Mouse (Mus musculus) lung, postnatal 0 days (tissue): ENCODE measurements around the gene Wap. TPM values are rescaled to one million over a fixed set of nuclear protein-coding genes. Genes with fewer than 3 reads are reported as not detected.

ENCODE experiments used
- ATAC-seq: fragments of 200-750 bp; cut with Nextera tagmentation; 2 replicates; pipeline ENCODE4 v1.8.0; 2017; ENCODE audit warnings: moderate library complexity
- DNase-seq: peaks from one replicate; pipeline ENCODE4 v3.0.0-alpha.2; 2016; ENCODE audit warnings: low spot score
- H3K27ac ChIP-seq: fragments of 300-500 bp; sonication (generic); 2 replicates; pipeline ENCODE4 v1.5.1; 2014; ENCODE audit warnings: antibody characterized with exemption, mild to moderate bottlenecking, low read length, mixed read lengths
- H3K27me3 ChIP-seq: fragments of 300-500 bp; sonication (generic); replicated peaks from 2 replicates; pipeline ENCODE4 v1.6.1; 2014; ENCODE audit warnings: low read length, mixed read lengths; ENCODE audit not compliant: insufficient read depth
- H3K36me3 ChIP-seq: fragments of 300-500 bp; sonication (generic); 2 replicates; pipeline ENCODE4 v1.6.1; 2014; ENCODE audit warnings: low read length, mixed read lengths; ENCODE audit not compliant: insufficient read depth
- H3K4me1 ChIP-seq: fragments of 300-500 bp; sonication (generic); 2 replicates; pipeline ENCODE4 v1.6.1; 2014; ENCODE audit warnings: antibody characterized with exemption, low read depth, low read length, mixed read lengths; ENCODE audit not compliant: insufficient read depth
- H3K4me2 ChIP-seq: fragments of 300-500 bp; sonication (generic); replicated peaks from 2 replicates; pipeline ENCODE4 v1.6.1; 2014; ENCODE audit warnings: low read depth, mild to moderate bottlenecking, low read length, moderate library complexity, mixed read lengths
- H3K4me3 ChIP-seq: fragments of 300-500 bp; sonication (generic); 2 replicates; pipeline ENCODE4 v1.5.1; 2014; ENCODE audit warnings: low read depth, low read length
- H3K9ac ChIP-seq: fragments of 300-500 bp; sonication (generic); replicated peaks from 2 replicates; pipeline ENCODE4 v1.6.1; 2014; ENCODE audit warnings: low read depth, mild to moderate bottlenecking
- H3K9me3 ChIP-seq: fragments of 300-500 bp; sonication (generic); 2 replicates; pipeline ENCODE4 v1.6.1; 2016; ENCODE audit warnings: low read length, mixed read lengths
- CTCF ChIP-seq: IDR thresholded peaks from 2 replicates; pipeline ENCODE4 v1.5.1; 2016; ENCODE audit warnings: antibody characterized with exemption, mild to moderate bottlenecking
- EP300 ChIP-seq: IDR thresholded peaks from 2 replicates; pipeline ENCODE4 v1.6.1; 2016; ENCODE audit warnings: antibody characterized with exemption, mild to moderate bottlenecking, control low read depth
- WGBS: fragments of 180-500 bp; shearing (Covaris S2); extraction: QIAGEN DNeasy Blood & Tissue Kit; methylation state at CpG from one replicate; pipeline ENCODE4 v1.1.7; 2014; 5-methylcytosine and 5-hydroxymethylcytosine counted together
- polyA plus RNA-seq: library from polyadenylated mRNA; unstranded; fragments of >200 nt; fragmentation: Nextera tagmentation; extraction: Ambion mirVana; gene quantifications from 2 replicates; pipeline ENCODE4 v1.2.1, GENCODE M21; 2015

The Wap gene
- polyA plus RNA-seq, 1 experiment from 2014 or later: not detected

DNA sequence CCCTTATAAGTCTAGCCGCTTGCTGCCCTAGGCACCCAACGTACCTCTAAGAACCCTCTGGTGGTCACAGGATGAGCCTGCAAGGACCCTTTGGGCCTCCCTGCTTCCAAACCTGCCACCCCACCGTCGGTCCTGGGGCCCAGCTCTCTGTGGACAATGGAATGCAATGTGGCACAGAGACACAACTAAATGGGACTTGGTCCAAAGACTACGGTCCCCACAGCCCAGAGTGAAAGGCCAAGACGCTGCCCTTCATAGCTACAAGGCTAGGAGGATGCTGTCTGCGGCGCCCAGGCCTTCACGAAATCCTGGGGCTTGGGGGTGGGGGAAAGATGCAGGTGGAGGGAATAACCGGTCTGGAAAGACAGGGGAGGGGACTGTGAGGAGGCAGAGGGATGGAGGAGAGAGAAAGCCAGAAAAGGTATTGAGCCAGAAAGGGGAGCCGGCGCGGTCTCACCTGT is 33.4 kb downstream of the Wap start:
- no peak for TF ChIP-seq EP300
- peak; percentile 43 for TF ChIP-seq CTCF
- Histone ChIP-seq H3K36me3 (no peaks in the 10 kb centered on the region), H3K4me2 (peak overlapping the region; percentile 59), H3K27ac (no peak overlapping the region), H3K27me3 (peaks cover 4% of the 10 kb centered on the region; the same call in 1 of the 2 replicates), H3K9ac (no peak overlapping the region), H3K4me1 (peaks cover 11% of the 10 kb centered on the region; the same call in 1 of the 2 replicates), H3K9me3 (no peaks in the 10 kb centered on the region), H3K4me3 (peak overlapping the region; percentile 19)
- WGBS: 10% methylated on average over 13 of the region's 13 CpGs
- ATAC-seq (no peak; the same call in 1 of the 2 replicates), DNase-seq (no peak)

DNA sequence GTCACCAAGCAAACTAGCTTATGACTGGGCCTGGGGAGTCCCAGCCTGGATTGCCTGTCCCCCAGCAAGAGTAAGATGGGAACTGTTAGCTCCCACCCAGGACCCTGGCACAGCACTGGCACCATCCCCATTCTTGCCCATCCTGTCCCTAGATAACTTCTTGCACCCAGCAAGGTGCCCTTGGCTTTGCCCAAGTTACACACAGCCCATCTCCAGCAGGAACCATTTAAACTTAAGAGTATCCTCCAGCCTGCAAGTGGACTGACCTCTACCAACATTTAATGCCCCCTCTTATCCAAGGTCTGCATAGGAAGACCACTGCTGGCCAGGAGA is 33.9 kb downstream of the Wap start:
- no peak overlapping the region for H3K9ac ChIP-seq
- H3K27me3 ChIP-seq: peaks cover 4% of the 10 kb centered on the region; the same call in 1 of the 2 replicates
- no peak overlapping the region for H3K27ac ChIP-seq
- peaks cover 11% of the 10 kb centered on the region; the same call in 1 of the 2 replicates for H3K4me1 ChIP-seq
- TF ChIP-seq CTCF: no peak
- TF ChIP-seq EP300: no peak
- ATAC-seq (no peak), DNase-seq (no peak)
- no peak overlapping the region for H3K4me2 ChIP-seq
- no peaks in the 10 kb centered on the region for H3K9me3 ChIP-seq
- no peaks in the 10 kb centered on the region for H3K36me3 ChIP-seq
- H3K4me3 ChIP-seq: no peak overlapping the region

GRCm38 (mm10) chr11:6603887-6604603 is 34.4 kb downstream of the Wap start:
- Histone ChIP-seq H3K9me3 (no peaks in the 10 kb centered on the region), H3K4me3 (no peak overlapping the region), H3K4me2 (peak overlapping the region; percentile 42; the same call in 1 of the 2 replicates), H3K36me3 (no peaks in the 10 kb centered on the region), H3K27me3 (peaks cover 4% of the 10 kb centered on the region; the same call in 1 of the 2 replicates), H3K9ac (no peak overlapping the region), H3K4me1 (peaks cover 11% of the 10 kb centered on the region; the same call in 1 of the 2 replicates), H3K27ac (no peak overlapping the region)
- DNase-seq (peak; percentile 83), ATAC-seq (peak; percentile 78)
- 16% methylated on average over 12 of the region's 12 CpGs for WGBS
- TF ChIP-seq EP300 (0 out of 2 replicates have a peak, but pooled peaks have one; percentile 21), CTCF (no peak)

DNA sequence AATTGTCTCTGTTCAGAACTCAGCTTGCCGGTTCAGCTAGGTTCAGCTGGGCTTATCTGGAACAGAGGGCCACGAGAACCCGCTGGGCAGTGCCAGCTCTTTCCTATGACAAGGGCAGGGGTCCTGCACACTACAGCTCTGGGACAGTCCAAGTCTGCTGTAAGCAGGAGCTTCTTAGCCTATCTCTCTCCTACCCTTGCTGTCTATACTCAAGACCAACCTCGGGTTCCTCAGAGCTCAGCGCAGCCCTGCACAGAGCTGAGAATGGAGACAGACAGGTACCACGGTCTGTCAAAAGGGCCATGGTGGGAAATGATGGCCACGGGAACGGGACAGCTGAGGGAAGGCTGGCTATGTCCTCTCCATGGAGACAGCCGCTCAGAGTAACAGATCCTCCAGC is 35.2 kb downstream of the Wap start:
- no peak overlapping the region for H3K9ac ChIP-seq
- no peak for DNase-seq
- no peak overlapping the region for H3K27ac ChIP-seq
- no peak for ATAC-seq
- WGBS: 68% methylated on average over 9 of the region's 9 CpGs
- TF ChIP-seq CTCF (no peak), EP300 (no peak)
- H3K4me3 ChIP-seq: no peak overlapping the region
- no peaks in the 10 kb centered on the region for H3K9me3 ChIP-seq
- no peaks in the 10 kb centered on the region for H3K36me3 ChIP-seq
- peaks cover 11% of the 10 kb centered on the region; the same call in 1 of the 2 replicates for H3K4me1 ChIP-seq
- H3K4me2 ChIP-seq: no peak overlapping the region
- peaks cover 4% of the 10 kb centered on the region; the same call in 1 of the 2 replicates for H3K27me3 ChIP-seq

- no peak for DNase-seq
- Histone ChIP-seq H3K4me3 (no peak overlapping the region), H3K9me3 (no peaks in the 10 kb centered on the region), H3K36me3 (no peaks in the 10 kb centered on the region), H3K27ac (no peak overlapping the region), H3K27me3 (peaks cover 4% of the 10 kb centered on the region; the same call in 1 of the 2 replicates), H3K4me2 (no peak overlapping the region), H3K9ac (no peak overlapping the region), H3K4me1 (peaks cover 11% of the 10 kb centered on the region; the same call in 1 of the 2 replicates)
- 68% methylated on average over 7 of the region's 9 CpGs for WGBS
- TF ChIP-seq CTCF (no peak), EP300 (no peak)
- ATAC-seq: no peak
Observed at GRCm38 (mm10) chr11:6602662-6603061, 35.8 kb downstream of the Wap start.

GRCm38 (mm10) chr11:6601649-6602480 is 36.6 kb downstream of the Wap start:
- 67% methylated on average over 20 of the region's 20 CpGs for WGBS
- Histone ChIP-seq H3K4me3 (no peak overlapping the region), H3K36me3 (0 out of 2 replicates have a peak, but pooled peaks cover under 1% of the 10 kb centered on the region), H3K4me1 (peaks cover 11% of the 10 kb centered on the region; the same call in 1 of the 2 replicates), H3K27me3 (peaks cover 4% of the 10 kb centered on the region; the same call in 1 of the 2 replicates), H3K27ac (no peak overlapping the region), H3K9me3 (no peaks in the 10 kb centered on the region), H3K4me2 (no peak overlapping the region), H3K9ac (no peak overlapping the region)
- DNase-seq: no peak
- no peak for ATAC-seq
- TF ChIP-seq EP300: no peak
- no peak for TF ChIP-seq CTCF
